Mouse (Mus musculus): ENCODE measurements around the gene Zfp768.
"Not testable (repeated sequence)": the region's sequence is repeated elsewhere in the genome, so short reads cannot be mapped to it uniquely, and the experiment has no call there.

The Zfp768 gene

DNA sequence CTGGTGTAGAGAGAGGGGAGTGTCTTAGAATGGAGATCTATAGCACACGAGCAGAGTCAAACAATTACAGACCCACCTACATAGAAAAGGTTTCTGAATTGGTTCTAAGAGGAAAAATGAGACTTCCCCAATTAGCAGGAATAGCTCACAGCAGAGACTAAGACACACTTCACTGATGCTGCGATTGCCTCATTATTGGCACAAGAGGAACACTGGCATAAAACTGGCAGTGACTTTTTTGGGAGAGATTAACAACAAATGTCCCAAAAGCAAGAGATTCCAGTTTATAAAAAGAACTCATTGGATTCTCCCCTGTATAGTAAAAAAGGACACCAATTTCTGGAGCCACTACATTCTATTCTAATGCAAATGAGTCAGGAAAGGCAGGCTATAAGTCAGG lies 12.5 kb upstream of the Zfp768 start:
- no peak for DNase-seq (ENCODE audit: low read depth, low spot score)

GRCm38 (mm10) chr7:127355796-127356195 lies 10.4 kb upstream of the Zfp768 start:
- no peak for DNase-seq (ENCODE audit: low read depth, low spot score)

DNA sequence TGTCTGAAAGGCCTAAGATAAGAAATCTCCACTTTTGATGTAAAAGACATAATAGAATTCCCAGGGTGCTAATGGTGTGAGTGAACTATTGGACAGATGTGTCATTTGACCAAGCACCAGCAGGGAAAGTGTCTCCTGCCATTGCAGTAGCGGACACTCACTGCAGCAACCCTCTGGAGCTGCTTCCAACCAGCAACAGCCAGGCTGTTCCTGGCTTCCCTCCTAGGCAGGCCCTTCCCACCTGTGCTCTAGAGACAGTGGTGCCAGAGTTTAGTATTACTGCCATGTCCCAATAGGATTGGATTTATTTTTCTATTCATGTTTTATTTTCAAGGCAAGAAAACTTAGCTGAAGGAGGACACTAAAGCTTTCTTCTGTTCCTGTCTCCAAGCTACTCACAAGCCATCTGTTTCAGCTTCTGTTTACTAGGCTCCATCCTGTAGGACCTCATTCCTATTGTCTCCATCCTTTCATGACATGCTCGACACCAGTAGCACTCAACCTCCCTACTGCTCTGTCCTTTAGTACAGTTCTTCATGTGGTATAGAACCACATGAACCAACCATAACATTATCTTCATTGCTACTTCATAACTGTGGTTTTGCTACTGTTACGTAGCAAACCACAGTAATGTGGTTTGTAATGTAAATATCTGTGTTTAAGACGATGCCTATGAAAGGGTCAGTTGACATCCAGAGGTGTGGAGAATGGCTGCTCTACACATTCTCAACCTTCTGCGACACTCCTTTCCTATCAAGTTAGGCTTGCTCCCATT lies 6.0 kb upstream of the Zfp768 start:
- no peak for DNase-seq (ENCODE audit: low read depth, low spot score)

DNA sequence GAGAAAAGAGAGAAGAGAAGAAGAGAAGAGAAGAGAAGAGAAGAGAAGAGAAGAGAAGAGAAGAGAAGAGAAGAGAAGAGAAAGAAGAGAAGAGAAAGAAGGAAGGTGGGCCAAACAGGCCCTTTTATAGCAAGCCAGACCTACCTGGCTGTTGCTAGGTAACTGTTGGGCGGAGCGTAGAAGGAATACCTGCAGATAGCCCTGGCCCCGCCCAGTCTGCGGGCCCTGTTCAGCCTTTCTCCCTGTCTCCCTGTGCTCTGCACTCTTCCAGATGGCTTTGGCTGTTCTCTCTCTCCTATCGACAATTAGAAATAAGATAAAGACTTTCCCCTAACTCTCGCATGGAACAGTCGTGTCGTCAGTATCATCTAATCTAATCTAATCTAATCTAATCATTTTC lies 1.3 kb upstream of the Zfp768 start:
- no peak for DNase-seq (ENCODE audit: low read depth, low spot score)

GRCm38 (mm10) chr7:127345092-127345491 lies 297 bp downstream of the Zfp768 start:
- DNase-seq (ENCODE audit: low read depth, low spot score) = no peak

DNA sequence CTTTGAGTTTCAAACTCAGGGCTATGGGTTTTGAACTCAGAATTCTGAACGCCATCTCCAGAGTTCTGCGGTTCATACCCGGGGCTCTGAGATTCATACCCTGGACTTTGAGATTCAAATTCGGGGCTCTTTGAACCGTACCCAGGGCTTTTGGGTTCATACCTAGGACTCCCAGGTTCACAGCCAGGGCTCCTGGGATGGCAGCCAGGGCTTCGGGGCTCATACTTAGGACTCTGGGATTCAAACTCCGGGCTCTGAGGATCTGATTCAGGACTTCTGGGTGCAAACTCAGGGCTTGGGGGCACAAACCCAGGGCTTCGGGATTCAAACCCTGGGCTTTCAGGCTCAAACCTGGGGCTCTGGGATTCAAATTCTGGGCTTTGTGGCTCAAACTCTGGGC lies 1.0 kb downstream of the Zfp768 start:
- DNase-seq (ENCODE audit: low read depth, low spot score) = no peak

DNA sequence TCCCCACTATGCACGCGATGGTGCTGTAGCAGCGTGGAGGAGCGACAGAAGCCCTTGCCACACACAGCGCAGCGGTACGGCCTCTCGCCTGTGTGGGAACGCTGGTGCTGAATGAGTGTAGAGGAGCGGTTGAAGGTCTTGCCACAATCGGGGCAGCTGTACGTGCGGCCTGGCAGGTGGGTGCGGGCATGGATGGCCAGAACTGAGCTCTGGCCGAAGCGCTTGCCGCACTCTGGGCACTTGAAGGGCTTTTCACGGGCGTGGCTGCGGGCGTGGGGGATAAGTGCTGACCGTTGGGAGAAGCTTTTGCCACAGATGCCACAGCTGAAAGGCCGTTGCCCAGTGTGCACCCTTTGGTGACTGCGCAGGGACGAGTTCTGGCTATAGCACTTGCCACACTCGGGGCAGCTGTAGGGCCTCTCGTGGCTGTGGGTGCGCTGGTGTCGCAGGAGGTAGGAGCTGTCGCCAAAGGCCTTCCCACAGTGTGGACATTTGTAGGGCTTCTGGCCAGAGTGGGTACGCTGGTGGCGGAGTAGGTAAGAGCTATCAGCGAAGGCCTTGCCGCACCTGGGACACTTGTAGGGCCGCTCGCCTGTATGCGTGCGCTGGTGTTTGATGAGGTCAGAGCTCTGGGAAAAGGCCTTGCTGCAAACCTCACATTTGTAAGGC lies 1.9 kb downstream of the Zfp768 start:
- DNase-seq (ENCODE audit: low read depth, low spot score) = no peak

GRCm38 (mm10) chr7:127342888-127343287 lies 2.5 kb downstream of the Zfp768 start:
- no peak for DNase-seq (ENCODE audit: low read depth, low spot score)

GRCm38 (mm10) chr7:127342332-127342731 lies 3.1 kb downstream of the Zfp768 start:
- no peak for DNase-seq (ENCODE audit: low read depth, low spot score)

DNA sequence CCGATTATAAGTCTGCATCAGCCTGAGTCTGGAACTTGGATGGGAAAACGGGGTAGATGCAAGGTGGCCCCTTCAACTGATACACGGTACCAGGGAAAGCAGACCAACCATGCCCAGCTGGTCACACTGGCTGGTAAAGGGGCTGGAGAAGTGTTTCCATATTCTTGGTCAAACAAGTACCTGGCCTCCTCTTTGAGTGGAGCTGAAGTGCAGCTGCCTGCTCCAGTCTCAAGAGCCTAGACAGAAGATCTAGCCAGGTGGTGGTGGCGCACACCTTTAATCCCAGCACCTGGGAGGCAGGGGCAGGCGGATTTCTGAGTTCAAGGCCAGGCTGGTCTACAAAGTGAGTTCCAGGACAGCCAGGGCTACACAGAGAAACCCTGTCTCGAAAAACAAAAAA lies 3.5 kb downstream of the Zfp768 start:
- DNase-seq (ENCODE audit: low read depth, low spot score) = not testable (repeated sequence)

GRCm38 (mm10) chr7:127341356-127341755 lies 4.0 kb downstream of the Zfp768 start:
- no peak for DNase-seq (ENCODE audit: low read depth, low spot score)

GRCm38 (mm10) chr7:127337636-127338035 lies 7.8 kb downstream of the Zfp768 start:
- no peak for DNase-seq (ENCODE audit: low read depth, low spot score)

DNA sequence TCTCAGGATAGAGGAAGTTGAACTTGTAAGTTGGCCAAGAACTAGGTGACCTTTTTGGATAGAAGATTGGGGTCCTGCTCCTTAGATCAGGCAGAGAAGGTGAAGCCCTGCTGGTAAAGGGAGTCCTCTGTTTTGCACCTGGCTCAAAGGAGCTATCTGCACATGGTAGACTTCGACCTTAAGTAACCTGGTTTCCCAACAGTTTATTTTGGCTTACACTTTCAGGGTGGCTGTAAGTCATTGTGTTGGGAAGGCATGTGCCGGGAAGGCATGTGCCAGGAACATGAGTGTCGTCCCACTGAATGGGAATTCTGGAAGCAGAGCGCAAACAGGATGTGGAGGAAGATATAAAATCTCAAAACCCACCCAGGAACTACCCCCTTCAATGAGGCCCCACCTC lies 9.8 kb downstream of the Zfp768 start:
- DNase-seq (ENCODE audit: low read depth, low spot score) = no peak

- no peak for DNase-seq (ENCODE audit: low read depth, low spot score)
Observed at GRCm38 (mm10) chr7:127333240-127333639, 12.1 kb downstream of the Zfp768 start.

DNA sequence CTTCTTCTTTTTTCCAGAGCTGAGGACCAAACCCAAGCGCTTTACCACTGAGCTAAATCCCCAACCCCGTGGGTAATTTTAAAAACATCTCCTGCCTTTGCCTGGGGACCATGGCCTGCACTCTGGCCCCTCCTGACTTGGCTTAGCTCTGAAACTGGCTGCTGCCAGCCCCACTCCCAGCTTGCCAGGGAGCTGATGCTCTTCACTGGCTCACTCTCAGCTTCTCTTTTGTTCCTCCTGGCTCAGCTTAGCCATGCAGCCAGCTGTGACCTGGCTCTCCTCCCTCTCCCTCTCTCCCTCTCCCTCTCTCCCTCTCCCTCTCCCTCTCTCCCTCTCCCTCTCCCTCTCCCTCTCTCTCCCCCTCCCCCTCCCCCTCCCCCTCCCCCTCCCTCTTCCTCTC lies 18.7 kb downstream of the Zfp768 start:
- no peak for DNase-seq (ENCODE audit: low read depth, low spot score)

GRCm38 (mm10) chr7:127325550-127325949 lies 19.8 kb downstream of the Zfp768 start:
- no peak for DNase-seq (ENCODE audit: low read depth, low spot score)

- no peak for DNase-seq (ENCODE audit: low read depth, low spot score)
Observed at GRCm38 (mm10) chr7:127324944-127325343, 20.4 kb downstream of the Zfp768 start.

GRCm38 (mm10) chr7:127322085-127322484 lies 23.3 kb downstream of the Zfp768 start:
- peak; percentile 28 for DNase-seq (ENCODE audit: low read depth, low spot score)

DNA sequence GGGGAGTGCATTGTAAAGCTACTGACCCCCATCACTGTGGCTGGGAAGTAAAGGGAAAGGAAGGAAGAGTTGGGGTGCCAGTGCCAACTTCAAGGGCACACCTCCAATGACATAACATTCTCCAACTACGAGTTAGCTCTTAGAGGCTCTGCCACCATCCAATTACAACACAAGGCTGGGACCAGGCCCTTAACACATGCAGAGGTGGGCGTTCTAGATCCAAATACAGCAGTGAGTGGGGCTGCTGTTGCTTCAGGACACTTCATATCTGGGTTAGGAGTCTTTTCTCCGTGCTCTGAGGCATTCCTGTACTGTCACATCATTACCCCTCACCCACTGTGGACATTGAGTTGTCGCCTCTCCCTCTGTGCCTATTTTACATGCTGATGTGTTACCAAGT lies 24.3 kb downstream of the Zfp768 start:
- DNase-seq (ENCODE audit: low read depth, low spot score) = no peak

DNA sequence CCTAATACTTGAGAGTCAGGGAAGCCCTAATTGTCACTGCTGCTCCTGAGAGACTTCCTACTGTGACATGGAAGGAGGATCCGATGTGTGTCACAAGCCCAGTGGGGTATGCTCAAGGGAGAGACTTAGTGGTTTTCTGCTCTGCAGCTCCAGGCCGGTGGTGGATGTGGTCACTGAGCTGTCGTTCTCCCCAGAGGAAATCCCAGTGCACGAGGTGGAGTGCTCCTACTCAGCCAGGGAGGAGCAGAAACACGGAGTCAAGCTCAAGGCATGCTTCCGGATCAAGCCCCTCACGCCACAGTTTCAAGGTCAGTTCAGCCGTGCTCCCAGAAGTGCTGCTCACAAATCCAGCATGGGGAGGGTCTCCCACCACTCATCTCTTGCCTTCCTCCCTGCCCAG lies 31.5 kb downstream of the Zfp768 start:
- no peak for DNase-seq (ENCODE audit: low read depth, low spot score)

DNA sequence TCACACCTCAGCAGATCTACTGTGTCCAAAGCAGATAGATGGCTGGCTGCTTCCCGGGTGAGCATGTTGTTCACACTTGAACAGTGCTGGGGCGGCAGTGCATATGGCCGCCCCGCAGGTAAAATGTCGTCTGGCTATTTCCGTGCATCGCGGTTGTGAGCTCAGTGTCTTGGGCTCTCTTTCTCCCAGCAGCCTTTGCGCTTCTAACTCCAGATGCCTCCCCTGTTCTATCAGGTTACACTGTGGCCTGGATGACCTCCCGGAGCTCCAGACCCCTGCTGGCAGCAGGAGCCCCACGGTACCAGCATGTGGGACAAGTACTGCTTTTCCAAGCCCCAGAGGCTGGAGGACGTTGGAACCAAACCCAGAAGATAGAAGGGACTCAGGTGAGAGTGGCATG lies 35.4 kb downstream of the Zfp768 start:
- DNase-seq (ENCODE audit: low read depth, low spot score) = no peak

- peak; percentile 76 for DNase-seq (ENCODE audit: low read depth, low spot score)
Observed at GRCm38 (mm10) chr7:127308887-127309286, 36.5 kb downstream of the Zfp768 start.

- DNase-seq (ENCODE audit: low read depth, low spot score) = no peak
Observed at GRCm38 (mm10) chr7:127308431-127308830, 37.0 kb downstream of the Zfp768 start.
